ENCODE assay signal across 8 mouse cellular contexts in genomic region chr13:65277994-65278382, GRCm38 (mm10). TPM values are rescaled to one million over a fixed set of nuclear protein-coding genes. Genes with fewer than 3 reads are reported as not detected.
DNase-seq lines count a peak whose midpoint lies in the region; ATAC-seq and TF ChIP-seq lines count a peak whose summit lies in the region.

No protein-coding gene starts in this region.

- peak overlapping the region; percentile 94 for H3K27ac ChIP-seq in left cerebral cortex, adult 2 months
- H3K27ac ChIP-seq in embryonic facial prominence, embryonic 14.5 days (replicated peaks; ENCODE audit: low read depth, low read length): peak overlapping the region; percentile 84
- H3K27ac ChIP-seq in limb, embryonic 10.5 days: peak overlapping the region; percentile 87
- peak overlapping the region; percentile 64 for H3K27ac ChIP-seq in neural tube, embryonic 12.5 days

- H3K4me2 ChIP-seq in embryonic facial prominence, embryonic 14.5 days (ENCODE audit: low read depth, low read length): peak overlapping the region; percentile 52
- H3K4me2 ChIP-seq in neural tube, embryonic 12.5 days (replicated peaks): peak overlapping the region; percentile 58

- peak overlapping the region; percentile 74 for H3K9ac ChIP-seq in embryonic facial prominence, embryonic 14.5 days (ENCODE audit: low read depth, low read length)
- peak overlapping the region; percentile 72 for H3K9ac ChIP-seq in neural tube, embryonic 12.5 days

- ATAC-seq in embryonic facial prominence, embryonic 14.5 days (ENCODE audit: low read depth): peak; percentile 39; the same call in 1 of the 2 replicates
- ATAC-seq in neural tube, embryonic 12.5 days (ENCODE audit: low FRiP score, low read depth): peak; percentile 65

- peaks cover 50% of the 10 kb centered on the region for H3K9me3 ChIP-seq in embryonic facial prominence, embryonic 14.5 days (ENCODE audit: control insufficient read depth, low read length)
- no peaks in the 10 kb centered on the region for H3K9me3 ChIP-seq in limb, embryonic 10.5 days (replicated peaks)
- peaks cover 40% of the 10 kb centered on the region for H3K9me3 ChIP-seq in neural tube, embryonic 12.5 days

- no peaks in the 10 kb centered on the region for H3K27me3 ChIP-seq in embryonic facial prominence, embryonic 14.5 days (replicated peaks; ENCODE audit: control insufficient read depth, insufficient read depth, low read length)
- no peaks in the 10 kb centered on the region for H3K27me3 ChIP-seq in limb, embryonic 10.5 days (ENCODE audit: low read depth, poor library complexity, severe bottlenecking)
- H3K27me3 ChIP-seq in neural tube, embryonic 12.5 days (replicated peaks): no peaks in the 10 kb centered on the region

- peak overlapping the region; percentile 88 for H3K4me3 ChIP-seq in left cerebral cortex, adult 2 months
- H3K4me3 ChIP-seq in embryonic facial prominence, embryonic 14.5 days (ENCODE audit: low read depth, low read length): peak overlapping the region; percentile 63
- peak overlapping the region; percentile 71 for H3K4me3 ChIP-seq in limb, embryonic 10.5 days
- peak overlapping the region; percentile 61 for H3K4me3 ChIP-seq in neural tube, embryonic 12.5 days

- peaks cover 19% of the 10 kb centered on the region for H3K36me3 ChIP-seq in embryonic facial prominence, embryonic 14.5 days (ENCODE audit: control insufficient read depth, insufficient read depth, low read length)
- peaks cover 53% of the 10 kb centered on the region for H3K36me3 ChIP-seq in limb, embryonic 10.5 days
- H3K36me3 ChIP-seq in neural tube, embryonic 12.5 days: peaks cover 30% of the 10 kb centered on the region

- peaks cover 5% of the 10 kb centered on the region; the same call in 1 of the 2 replicates for H3K4me1 ChIP-seq in embryonic facial prominence, embryonic 14.5 days (ENCODE audit: control insufficient read depth, insufficient read depth, low read length)
- H3K4me1 ChIP-seq in limb, embryonic 10.5 days: no peaks in the 10 kb centered on the region
- H3K4me1 ChIP-seq in neural tube, embryonic 12.5 days: 0 out of 2 replicates have a peak, but pooled peaks cover 3% of the 10 kb centered on the region

- DNase-seq in left cerebral cortex, adult 2 months (ENCODE audit: extremely low spot score in 1 of 2, low spot score in 2 of 2): no peak
- no peak for DNase-seq in left cerebral cortex, adult 18-20 months (ENCODE audit: low spot score in 2 of 2)
- DNase-seq in embryonic facial prominence, embryonic 14.5 days (ENCODE audit: low spot score): no peak
- DNase-seq in limb, embryonic 10.5 days (ENCODE audit: low spot score): no peak
- no peak for DNase-seq in cerebellum, postnatal 36 days
- no peak for DNase-seq in right cerebral cortex, postnatal 25 days
- DNase-seq in layer of hippocampus, adult 9-10 months (ENCODE audit: low spot score): no peak

- intact Hi-C loops in left cerebral cortex, adult 2 months (cut with DNase I): loop anchor here (1.0 to 10.0 kb wide), 5 partner anchors 20 to 1627 kb away; partner anchors contain the start of genes Aaed1, Gm10767 and Mfsd14b

- WGBS in embryonic facial prominence, embryonic 14.5 days: 16% methylated on average over 9 of the region's 9 CpGs
- WGBS in limb, embryonic 10.5 days: 14% methylated on average over 9 of the region's 9 CpGs
- WGBS in neural tube, embryonic 12.5 days: 15% methylated on average over 9 of the region's 9 CpGs

- no peak for TF ChIP-seq CTCF in left cerebral cortex, adult 2 months (IDR thresholded peaks at IDR 0.05)

RNA-seq across cellular contexts. Expression of gene Zfp369, which starts 0.6 kb away (rescaled TPM):
- 10 to 100 TPM; 62.6 to 70.3 TPM for total RNA-seq in left cerebral cortex, adult 2 months (2021)
- 10 to 100 TPM; 59.7 to 67.9 TPM for total RNA-seq in left cerebral cortex, adult 18-20 months (2021)
- 15.9 and 16.7 TPM in 2 replicates for polyA plus RNA-seq in embryonic facial prominence, embryonic 14.5 days (2014; fragmentation: Nextera tagmentation; extraction: Ambion mirVana)
- 12.7 and 16.6 TPM in 2 replicates for polyA plus RNA-seq in limb, embryonic 10.5 days (2016; fragmentation: Nextera tagmentation; extraction: Ambion mirVana)
- 17.9 and 21.2 TPM in 2 replicates for polyA plus RNA-seq in neural tube, embryonic 12.5 days (2016; fragmentation: Nextera tagmentation; extraction: Ambion mirVana)

RNA-seq across cellular contexts. Expression of gene Gm10775, which starts 18.6 kb away (rescaled TPM):
- total RNA-seq in left cerebral cortex, adult 2 months (2021): under 1 TPM; 0.49 to 0.86 TPM
- under 1 TPM; 0.28 to 0.42 TPM for total RNA-seq in left cerebral cortex, adult 18-20 months (2021)
- not detected in 2 replicates for polyA plus RNA-seq in embryonic facial prominence, embryonic 14.5 days (2014; fragmentation: Nextera tagmentation; extraction: Ambion mirVana)
- not detected in 2 replicates for polyA plus RNA-seq in limb, embryonic 10.5 days (2016; fragmentation: Nextera tagmentation; extraction: Ambion mirVana)
- not detected in 2 replicates for polyA plus RNA-seq in neural tube, embryonic 12.5 days (2016; fragmentation: Nextera tagmentation; extraction: Ambion mirVana)
